Mouse (Mus musculus): ENCODE measurements around the gene Rgs13. TPM values are rescaled to one million over a fixed set of nuclear protein-coding genes. Genes with fewer than 3 reads are reported as not detected.

The Rgs13 gene
- polyA plus RNA-seq, 1 experiment: 0.56 TPM

- peak; percentile 27 for DNase-seq (ENCODE audit: low read depth)
- TF ChIP-seq CTCF (IDR thresholded peaks at IDR 0.05; ENCODE audit: borderline replicate concordance, extremely low read depth, insufficient read depth, insufficient read length): no peak
- TF ChIP-seq POLR2A (IDR thresholded peaks at IDR 0.05; ENCODE audit: borderline replicate concordance, extremely low read depth, insufficient read depth, insufficient read length, poor library complexity, severe bottlenecking): no peak
Observed at GRCm38 (mm10) chr1:144090410-144090809, 86.8 kb downstream of the Rgs13 start.

Other genes starting within 250 kb of the Rgs13 start
- gene Rgs2, start 173.2 kb downstream of the Rgs13 start, polyA plus RNA-seq (2012; rRNA removed): 42.1 and 52.2 TPM in 2 replicates
- gene Rgs1, start 71.9 kb upstream of the Rgs13 start, polyA plus RNA-seq (2012; rRNA removed): not detected in 2 replicates

Data from brain, embryonic 14.5 days (tissue).